Mouse (Mus musculus): ENCODE measurements at regions not wholly inside any gene's neighbourhood (a gene's known extent, or its start where the extent isn't known, plus 50 kb on each side); places are given as distances from the start of the nearest gene placed in this dataset.

DNA sequence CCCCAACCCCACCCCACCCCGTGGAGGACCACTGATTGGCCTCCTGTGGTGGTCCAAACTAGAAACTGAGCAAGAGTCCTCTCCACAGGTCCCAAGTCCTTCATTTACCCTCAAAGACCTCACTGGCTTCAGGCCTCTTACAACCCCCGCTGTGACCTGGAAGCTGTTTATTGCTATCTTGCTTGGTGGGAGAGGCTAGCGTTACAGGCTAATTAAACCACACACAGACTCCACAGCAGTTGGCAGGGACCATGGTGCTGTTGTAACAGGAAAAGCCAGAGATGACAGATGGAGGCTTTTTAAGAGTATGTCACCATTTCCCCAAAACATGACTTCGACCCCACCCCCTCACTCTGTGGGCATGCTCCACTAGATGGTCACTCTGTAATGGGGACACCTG lies 174.9 kb upstream of the Nectin1 start:
- no peak for TF ChIP-seq CTCF (IDR thresholded peaks at IDR 0.05; ENCODE audit: borderline replicate concordance, insufficient read depth, low read depth, low read length)
- TF ChIP-seq POLR2A (IDR thresholded peaks at IDR 0.05; ENCODE audit: borderline replicate concordance, insufficient read depth, low read length): no peak

All from cerebellum, adult 2 months (tissue).